14 mouse cellular contexts compared by ENCODE assay signal in the genomic region with DNA sequence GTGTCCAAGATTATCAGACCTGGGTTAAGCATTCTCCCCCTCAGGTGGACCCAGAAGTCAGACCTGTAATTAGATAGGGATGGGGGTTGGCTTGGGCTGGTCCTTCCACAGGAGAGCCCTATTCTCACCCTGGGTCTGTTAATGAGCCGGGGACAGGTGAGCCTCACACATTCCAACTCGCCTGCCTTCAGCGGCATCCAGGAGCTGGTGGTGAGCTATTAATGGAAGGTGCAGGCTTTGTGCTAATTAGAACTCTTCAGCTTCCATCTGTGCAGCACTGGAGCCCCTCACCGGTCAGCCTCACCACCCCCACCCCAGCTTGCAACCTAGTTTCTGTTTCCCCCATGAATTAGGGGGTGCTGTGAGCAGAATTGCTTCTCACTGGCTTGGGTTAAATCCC. TPM values are rescaled to one million over a fixed set of nuclear protein-coding genes. Genes with fewer than 3 reads are reported as not detected.
DNase-seq lines count a peak whose midpoint lies in the region; ATAC-seq lines count a peak whose summit lies in the region.
"Had no signal": no experiment of that assay in that cellular context is flagged by ENCODE, and none has a peak within 500 bp of the region (broad histone marks: within the 10 kb centered on the region; RNA-seq: fewer than 3 reads in every experiment).

No protein-coding gene starts in this region.

- peak overlapping the region; percentile 96 for H3K4me2 ChIP-seq in hindbrain, embryonic 13.5 days
- H3K4me2 ChIP-seq in midbrain, embryonic 16.5 days (ENCODE audit: low read length): peak overlapping the region; percentile 12; the same call in 1 of the 2 replicates
- H3K4me2 ChIP-seq: embryonic facial prominence, embryonic 15.5 days; liver, embryonic 15.5 days had no signal

- peaks cover 100% of the 10 kb centered on the region for H3K27me3 ChIP-seq in forebrain, embryonic 10.5 days (ENCODE audit: poor library complexity, severe bottlenecking)
- peaks cover 36% of the 10 kb centered on the region; the same call in 1 of the 2 replicates for H3K27me3 ChIP-seq in hindbrain, embryonic 13.5 days
- H3K27me3 ChIP-seq in midbrain, embryonic 16.5 days (ENCODE audit: control insufficient read depth, insufficient read depth, low read depth, low read length): peaks cover 6% of the 10 kb centered on the region; the same call in 1 of the 2 replicates
- peaks cover 100% of the 10 kb centered on the region for H3K27me3 ChIP-seq in heart, embryonic 10.5 days (ENCODE audit: insufficient read depth, poor library complexity, severe bottlenecking)

- peak; percentile 56 to 61 for DNase-seq in cerebellum, postnatal 10 days
- peak; percentile 40 for DNase-seq in forebrain, embryonic 10.5 days (ENCODE audit: extremely low spot score, low spot score)
- DNase-seq in lung, postnatal 10 days: no peak
- no peak for DNase-seq in thymus, postnatal 0 days (ENCODE audit: low spot score)
- no peak for DNase-seq in heart, embryonic 10.5 days (ENCODE audit: low spot score)
- DNase-seq: adrenal gland, postnatal 25 days; kidney, adult 8-10 months; lung, postnatal 4 days; spleen, adult 18-20 months had no signal

- no peaks in the 10 kb centered on the region for H3K9me3 ChIP-seq in forebrain, embryonic 10.5 days
- H3K9me3 ChIP-seq in hindbrain, embryonic 13.5 days: no peaks in the 10 kb centered on the region
- no peaks in the 10 kb centered on the region for H3K9me3 ChIP-seq in midbrain, embryonic 16.5 days (replicated peaks; ENCODE audit: control insufficient read depth, low read length, poor library complexity, severe bottlenecking)
- H3K9me3 ChIP-seq in heart, embryonic 10.5 days: no peaks in the 10 kb centered on the region
- H3K9me3 ChIP-seq: embryonic facial prominence, embryonic 15.5 days; liver, embryonic 15.5 days had no signal

- peak overlapping the region; percentile 100 for H3K9ac ChIP-seq in hindbrain, embryonic 13.5 days
- no peak overlapping the region for H3K9ac ChIP-seq in midbrain, embryonic 16.5 days (ENCODE audit: low read depth, low read length)
- H3K9ac ChIP-seq: embryonic facial prominence, embryonic 15.5 days; liver, embryonic 15.5 days had no signal

- peaks cover 100% of the 10 kb centered on the region for H3K4me1 ChIP-seq in forebrain, embryonic 10.5 days
- peaks cover 97% of the 10 kb centered on the region for H3K4me1 ChIP-seq in hindbrain, embryonic 13.5 days (replicated peaks)
- H3K4me1 ChIP-seq in midbrain, embryonic 16.5 days (ENCODE audit: control insufficient read depth, insufficient read depth, low read length): peaks cover 39% of the 10 kb centered on the region
- H3K4me1 ChIP-seq in heart, embryonic 10.5 days: peaks cover 15% of the 10 kb centered on the region

- H3K27ac ChIP-seq in forebrain, embryonic 10.5 days: peak overlapping the region; percentile 98
- peak overlapping the region; percentile 99 for H3K27ac ChIP-seq in hindbrain, embryonic 13.5 days
- peak overlapping the region; percentile 75 for H3K27ac ChIP-seq in midbrain, embryonic 16.5 days (ENCODE audit: low read length)
- no peak overlapping the region for H3K27ac ChIP-seq in heart, embryonic 10.5 days
- H3K27ac ChIP-seq: embryonic facial prominence, embryonic 15.5 days; liver, embryonic 15.5 days had no signal

- 4% methylated on average over 4 of the region's 4 CpGs for WGBS in forebrain, embryonic 10.5 days
- 8% methylated on average over 4 of the region's 4 CpGs for WGBS in hindbrain, embryonic 13.5 days
- 21% methylated on average over 4 of the region's 4 CpGs for WGBS in midbrain, embryonic 16.5 days
- 7% methylated on average over 4 of the region's 4 CpGs for WGBS in heart, embryonic 10.5 days

- no peak for ATAC-seq in cerebellum, adult (ENCODE audit: insufficient number of reproducible peaks, low FRiP score, low TSS enrichment)
- no peak for ATAC-seq in hindbrain, embryonic 13.5 days (ENCODE audit: low FRiP score)
- ATAC-seq in midbrain, embryonic 16.5 days: no peak

- peaks cover 79% of the 10 kb centered on the region for H3K36me3 ChIP-seq in forebrain, embryonic 10.5 days (replicated peaks)
- H3K36me3 ChIP-seq in hindbrain, embryonic 13.5 days: peaks cover 33% of the 10 kb centered on the region
- H3K36me3 ChIP-seq in midbrain, embryonic 16.5 days (ENCODE audit: control insufficient read depth, insufficient read depth, low read length): no peaks in the 10 kb centered on the region
- H3K36me3 ChIP-seq in heart, embryonic 10.5 days: no peaks in the 10 kb centered on the region
- H3K36me3 ChIP-seq: embryonic facial prominence, embryonic 15.5 days; liver, embryonic 15.5 days had no signal

- peak overlapping the region; percentile 86 for H3K4me3 ChIP-seq in forebrain, embryonic 10.5 days
- H3K4me3 ChIP-seq in hindbrain, embryonic 13.5 days: peak overlapping the region; percentile 17
- H3K4me3 ChIP-seq in midbrain, embryonic 16.5 days (ENCODE audit: low read depth, low read length): no peak overlapping the region; the same call in 1 of the 2 replicates
- no peak overlapping the region for H3K4me3 ChIP-seq in heart, embryonic 10.5 days
- H3K4me3 ChIP-seq: embryonic facial prominence, embryonic 15.5 days; liver, embryonic 15.5 days had no signal

RNA-seq across cellular contexts. Expression of a gene that starts 46.3 kb away (rescaled TPM):
- polyA plus RNA-seq in forebrain, embryonic 10.5 days (2016; fragmentation: Nextera tagmentation; extraction: Ambion mirVana): 42.1 and 46.4 TPM in 2 replicates
- polyA plus RNA-seq in hindbrain, embryonic 13.5 days (2015; fragmentation: Nextera tagmentation; extraction: Ambion mirVana): 21.9 and 22.5 TPM in 2 replicates
- polyA plus RNA-seq in midbrain, embryonic 16.5 days (2015; fragmentation: Nextera tagmentation; extraction: Ambion mirVana): 19.7 and 22.0 TPM in 2 replicates
- polyA plus RNA-seq in thymus, postnatal 0 days (2015; fragmentation: Nextera tagmentation; extraction: Ambion mirVana): 38.5 and 40.4 TPM in 2 replicates
- polyA plus RNA-seq in heart, embryonic 10.5 days (2016; fragmentation: Nextera tagmentation; extraction: Ambion mirVana): 33.2 and 43.3 TPM in 2 replicates

Comparison
In these comparisons a context has a peak if more than half of its experiments do, and no peak if none do; other contexts are left out.
1. DNase-seq: peak in cerebellum, postnatal 10 days (2 of 2) and forebrain, embryonic 10.5 days (single experiment); none in lung, postnatal 10 days (single experiment), thymus, postnatal 0 days (single experiment) and heart, embryonic 10.5 days (single experiment).
2. H3K4me3 ChIP-seq: peak in forebrain, embryonic 10.5 days (single experiment) and hindbrain, embryonic 13.5 days (single experiment); none in midbrain, embryonic 16.5 days (single experiment) and heart, embryonic 10.5 days (single experiment).